Mouse (Mus musculus): ENCODE measurements around the gene C1qa.
A peak's percentile ranks its signal among the peaks of the same experiment; 100 is the strongest.

Gene C1qa

DNA sequence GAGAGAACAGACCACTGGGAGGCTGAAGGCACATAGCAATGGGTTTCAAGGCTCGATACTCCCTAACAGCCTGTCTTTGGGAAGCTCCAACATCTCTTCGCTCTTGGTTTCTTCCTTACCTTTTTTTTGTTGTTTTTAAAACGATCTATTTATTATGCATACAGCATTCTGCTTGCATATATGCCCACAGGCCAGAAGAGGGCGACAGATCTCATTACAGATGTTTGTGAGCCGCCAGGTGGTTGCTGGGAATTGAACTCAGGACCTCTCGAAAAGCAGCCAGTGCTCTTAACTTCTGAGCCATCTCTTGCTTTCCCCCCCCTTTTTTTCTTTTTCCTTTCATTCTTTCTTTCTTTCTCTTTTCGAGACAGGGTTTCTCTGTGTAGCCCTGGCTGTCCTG is 551 bp upstream of the C1qa start:
- DNase-seq (ENCODE audit: low spot score in 2 of 2): no peak

GRCm38 (mm10) chr4:136898084-136898598 is 462 bp downstream of the C1qa start:
- DNase-seq (ENCODE audit: low spot score in 2 of 2): no peak

GRCm38 (mm10) chr4:136896461-136896860 is 2.1 kb downstream of the C1qa start:
- DNase-seq (ENCODE audit: low spot score in 2 of 2): no peak

- DNase-seq (ENCODE audit: low spot score in 2 of 2): no peak
These were observed 2.7 kb downstream of the C1qa start for GRCm38 (mm10) chr4:136895861-136896260.

DNA sequence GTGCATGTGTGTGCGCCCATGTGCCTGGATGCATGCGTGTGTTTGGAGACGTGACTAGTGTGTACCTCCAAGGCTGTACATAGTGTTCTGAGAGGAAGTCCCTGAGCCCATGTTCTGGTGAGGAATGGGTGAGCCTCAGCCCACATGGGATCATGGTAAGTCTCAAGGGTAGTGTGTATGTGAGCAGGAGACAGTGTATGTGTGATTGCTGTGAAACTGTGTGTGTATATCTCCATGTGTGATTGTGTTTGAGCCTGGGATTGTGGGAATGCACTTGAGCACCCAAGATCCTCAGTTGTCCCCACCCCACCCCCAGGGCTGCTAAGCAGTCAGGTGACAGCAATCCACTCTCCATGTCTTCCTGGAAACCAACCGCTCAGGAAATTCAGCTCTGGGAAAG is 3.8 kb downstream of the C1qa start:
- no peak for DNase-seq (ENCODE audit: low spot score in 2 of 2)

DNA sequence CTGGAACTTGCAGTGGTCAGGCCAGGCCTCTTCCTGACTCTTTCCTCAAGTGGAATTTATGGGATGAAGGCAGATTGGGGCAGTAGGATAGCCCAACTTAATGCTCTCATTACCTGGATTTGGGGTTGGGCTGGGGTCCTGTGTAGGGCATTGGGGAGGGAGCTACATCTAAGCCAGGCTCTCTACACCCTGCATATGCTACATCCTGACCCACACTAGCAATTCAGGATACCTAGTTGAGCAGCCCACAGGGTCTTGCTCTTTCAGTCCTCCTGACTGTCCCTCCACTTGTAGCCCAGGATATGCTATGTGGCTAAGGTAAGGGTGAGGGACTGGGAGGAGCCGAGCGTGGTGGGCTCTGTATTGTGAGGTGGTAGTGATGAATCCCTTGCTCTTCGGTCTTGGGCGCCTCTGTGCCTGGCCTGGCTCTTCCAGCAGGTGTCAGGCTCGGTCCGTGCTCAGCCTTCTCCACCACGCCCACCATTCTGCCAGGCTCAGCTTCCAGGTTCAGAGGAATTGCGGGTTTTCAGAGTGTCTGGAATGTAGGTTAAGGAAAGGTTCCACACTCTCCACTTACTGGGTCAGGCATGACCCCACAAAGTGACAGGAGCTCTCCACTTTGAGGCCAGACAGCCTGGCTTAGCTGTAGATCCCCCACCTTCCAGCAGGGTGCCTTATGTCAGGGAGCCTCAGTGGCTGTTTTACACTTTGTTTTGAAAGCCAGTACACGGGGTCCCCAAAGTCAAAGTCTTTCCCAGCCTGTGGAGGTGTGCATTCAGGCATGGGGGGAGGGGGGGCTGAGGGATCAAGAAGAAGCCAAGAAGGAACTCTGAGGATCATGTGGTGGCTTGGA is 4.7 kb downstream of the C1qa start:
- no peak for DNase-seq (ENCODE audit: low spot score in 2 of 2)

GRCm38 (mm10) chr4:136892811-136893210 is 5.8 kb downstream of the C1qa start, which contains the start of gene C1qc:
C1qc (minus strand) TSS chr4:136893065.
- no peak for DNase-seq (ENCODE audit: low spot score in 2 of 2)

GRCm38 (mm10) chr4:136892371-136892770 is 6.2 kb downstream of the C1qa start:
- no peak for DNase-seq (ENCODE audit: low spot score in 2 of 2)

GRCm38 (mm10) chr4:136891115-136891514 is 7.5 kb downstream of the C1qa start:
- no peak for DNase-seq (ENCODE audit: low spot score in 2 of 2)

- DNase-seq (ENCODE audit: low spot score in 2 of 2): no peak
These were observed 8.6 kb downstream of the C1qa start for GRCm38 (mm10) chr4:136889981-136890380.

- DNase-seq (ENCODE audit: low spot score in 2 of 2): no peak
These were observed 10.9 kb downstream of the C1qa start for GRCm38 (mm10) chr4:136887714-136888113.

GRCm38 (mm10) chr4:136886101-136886500 is 12.5 kb downstream of the C1qa start, which contains the start of gene C1qb:
C1qb (minus strand) TSS chr4:136886187.
- DNase-seq (ENCODE audit: low spot score in 2 of 2): no peak

DNA sequence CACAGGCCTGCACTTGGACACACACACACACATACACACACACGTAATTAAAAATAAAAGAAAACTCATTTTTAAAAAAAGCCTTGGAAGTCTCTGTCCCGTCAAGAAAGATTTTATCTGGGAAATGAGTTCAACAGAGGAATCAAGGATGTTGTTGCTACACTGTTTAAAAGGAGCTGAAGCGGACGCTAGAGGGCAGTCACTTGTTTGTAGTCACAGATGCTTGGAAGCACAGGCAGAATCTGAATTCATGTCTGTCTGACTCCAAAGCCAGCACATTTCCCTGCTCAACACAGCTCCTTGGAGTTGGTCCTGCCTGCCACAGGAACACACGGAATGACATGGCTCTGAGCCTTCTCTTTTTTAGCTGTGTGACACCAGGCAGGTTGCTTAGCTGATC is 20.0 kb downstream of the C1qa start:
- DNase-seq (ENCODE audit: low spot score in 2 of 2): no peak

DNA sequence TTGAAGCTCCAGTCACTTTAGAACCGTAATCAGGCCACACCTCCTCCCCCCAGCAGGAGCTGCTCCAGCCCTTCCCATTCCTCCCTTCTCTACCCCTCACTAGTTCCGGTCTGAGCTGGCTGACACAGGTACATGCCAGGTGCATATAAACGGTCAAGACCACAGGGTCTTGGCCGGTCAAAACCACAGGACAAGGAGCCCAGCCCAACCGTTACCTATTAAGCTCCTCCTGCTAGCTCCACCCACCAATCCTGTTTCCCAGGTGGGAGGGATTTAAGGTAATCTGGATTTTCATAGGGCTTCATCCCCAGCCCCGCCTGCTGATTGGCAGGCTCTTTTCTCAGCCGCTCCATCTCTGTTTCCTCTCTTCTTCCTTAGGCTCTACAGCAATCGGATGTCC is 20.4 kb downstream of the C1qa start:
- DNase-seq (ENCODE audit: low spot score in 2 of 2): no peak

GRCm38 (mm10) chr4:136876971-136877370 is 21.6 kb downstream of the C1qa start:
- peak; percentile 41 to 49 for DNase-seq (ENCODE audit: low spot score in 2 of 2)

DNA sequence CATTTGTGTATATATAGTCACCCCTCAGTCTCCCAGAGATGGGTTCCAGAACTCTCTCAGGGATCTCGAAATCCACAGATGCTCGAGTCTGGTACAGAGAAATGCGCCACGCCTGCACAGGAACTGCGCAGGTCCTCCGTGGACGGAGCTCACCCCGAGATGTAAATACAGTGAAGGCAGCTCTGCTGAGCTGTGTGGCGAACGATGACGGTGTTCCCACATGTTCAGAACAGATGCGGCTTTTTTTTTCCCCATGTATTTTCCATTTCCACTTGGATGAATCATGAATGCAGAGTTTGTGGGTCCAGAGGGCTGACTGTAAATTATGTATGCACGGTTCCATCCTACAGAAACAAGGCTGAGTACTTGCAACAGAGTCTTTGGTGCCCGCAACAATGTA is 23.6 kb downstream of the C1qa start:
- DNase-seq (ENCODE audit: low spot score in 2 of 2): no peak

- no peak for DNase-seq (ENCODE audit: low spot score in 2 of 2)
These were observed 30.2 kb downstream of the C1qa start for GRCm38 (mm10) chr4:136868371-136868770.

- DNase-seq (ENCODE audit: low spot score in 2 of 2): no peak
These were observed 30.8 kb downstream of the C1qa start for GRCm38 (mm10) chr4:136867690-136868345.

DNA sequence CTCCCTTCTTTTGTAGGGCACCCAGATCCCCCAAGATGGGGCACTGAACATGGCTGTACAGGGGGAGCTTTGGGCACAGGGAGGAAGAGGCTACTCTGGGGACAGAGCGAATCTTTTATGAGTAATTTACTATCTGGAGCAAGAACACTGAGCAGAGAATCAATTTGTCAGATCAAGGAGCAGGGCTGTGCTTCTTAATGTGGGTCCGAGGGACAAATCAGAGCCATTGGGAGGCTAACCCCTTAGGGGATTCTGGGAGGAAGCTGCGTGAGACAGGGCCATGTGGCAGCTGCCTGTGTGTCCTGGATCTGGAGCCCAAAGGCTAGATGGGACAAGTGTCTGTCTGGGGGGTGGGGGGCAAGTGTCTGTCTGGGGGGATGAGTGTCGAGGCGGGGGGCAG is 33.1 kb downstream of the C1qa start:
- DNase-seq (ENCODE audit: low spot score in 2 of 2): no peak

GRCm38 (mm10) chr4:136864751-136865470 is 33.7 kb downstream of the C1qa start:
- DNase-seq (ENCODE audit: low spot score in 2 of 2): no peak

GRCm38 (mm10) chr4:136863517-136863916 is 35.1 kb downstream of the C1qa start:
- no peak for DNase-seq (ENCODE audit: low spot score in 2 of 2)

DNA sequence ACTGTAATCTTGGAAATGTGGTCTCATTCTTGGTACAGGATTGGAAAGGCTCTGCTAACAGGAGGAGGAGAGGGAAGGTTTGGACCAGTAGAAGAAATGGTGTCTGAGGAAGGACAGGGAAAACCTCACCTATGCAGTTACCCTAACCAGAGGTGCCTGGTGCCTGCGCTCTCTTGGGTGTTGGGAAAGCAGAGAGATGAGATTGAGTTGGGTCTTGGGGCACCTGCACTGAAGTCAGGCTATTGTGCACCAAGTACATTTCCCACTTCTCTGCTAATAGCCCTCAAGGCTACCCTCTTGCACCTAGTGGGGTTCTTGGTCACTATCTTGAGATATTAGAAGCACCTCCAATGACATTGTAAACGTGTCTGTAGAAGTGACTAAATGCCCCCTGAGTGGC is 36.2 kb downstream of the C1qa start:
- DNase-seq (ENCODE audit: low spot score in 2 of 2): no peak
